Mouse (Mus musculus) frontal cortex, adult 2 months (tissue): ENCODE measurements around the gene Olfr372. TPM values are rescaled to one million over a fixed set of nuclear protein-coding genes. Genes with fewer than 3 reads are reported as not detected.
"Not testable (repeated sequence)": the region's sequence is repeated elsewhere in the genome, so short reads cannot be mapped to it uniquely, and the experiment has no call there.

ENCODE experiments used
- DNase-seq, 2 experiments: peaks; one replicate each; pipeline ENCODE4 v3.0.0; 2022; ENCODE audit warnings: low spot score in 1 of 2; ENCODE audit errors: extremely low spot score in 1 of 2
- polyA plus RNA-seq: library from polyadenylated mRNA; depleted of rRNA; stranded (reverse); fragments of >200 nt; gene quantifications from 2 replicates; pipeline ENCODE4 v1.2.3, GENCODE M21; 2012; rRNA removed

Olfr372 gene
- polyA plus RNA-seq, 1 experiment: not detected

DNA sequence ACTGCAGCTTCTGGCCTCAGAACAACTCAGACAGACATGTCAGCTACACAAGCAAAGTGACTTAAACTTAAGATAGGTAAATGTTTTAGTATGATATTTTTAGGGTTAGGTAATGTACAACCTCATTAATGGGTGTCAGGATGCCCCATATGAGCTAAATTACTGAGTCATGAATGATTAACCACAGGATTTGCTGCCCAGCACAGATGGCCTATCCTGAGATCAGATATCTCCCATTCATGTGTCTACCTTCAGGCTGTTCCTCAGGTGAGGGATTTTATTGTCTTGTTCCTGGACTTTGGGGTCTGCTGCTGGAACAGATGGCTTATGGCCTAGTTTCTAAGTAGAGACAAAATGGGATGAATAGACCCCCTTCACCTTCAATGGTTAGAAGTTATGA, 55.7 kb downstream of the Olfr372 start:
- DNase-seq: not testable (repeated sequence)

DNA sequence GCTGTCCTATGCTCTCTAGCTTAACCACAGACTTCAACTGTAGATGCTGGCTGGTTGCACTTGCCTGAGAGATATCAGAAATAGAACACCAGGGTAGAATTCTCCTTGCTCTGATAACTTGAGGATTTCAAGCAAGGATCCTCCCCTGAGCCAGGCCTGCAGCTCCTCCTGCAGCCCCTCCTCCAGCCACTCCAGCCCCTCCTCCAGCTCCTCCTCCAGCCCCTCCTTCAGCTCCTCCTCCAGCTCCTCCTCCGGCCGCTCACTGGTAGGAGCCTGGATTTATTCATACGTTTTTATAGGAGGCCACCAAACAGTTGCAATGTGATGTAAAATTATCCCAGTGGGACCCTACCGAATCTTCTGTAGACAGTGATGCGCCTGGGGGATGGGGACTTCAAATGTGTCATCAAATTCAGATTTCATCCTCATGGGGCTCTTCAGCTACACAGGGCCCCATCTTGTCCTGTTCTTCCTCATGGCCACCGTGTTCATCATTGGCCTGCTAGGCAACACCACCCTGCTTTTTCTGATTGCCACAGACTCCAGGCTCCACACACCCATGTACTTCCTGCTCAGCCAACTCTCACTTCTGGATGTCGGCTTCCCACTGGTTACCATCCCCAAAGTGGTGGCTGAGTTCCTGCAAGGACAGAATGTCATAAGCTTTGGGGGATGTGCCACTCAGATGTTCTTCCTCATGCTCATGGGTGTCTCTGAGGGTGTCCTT, 58.5 kb downstream of the Olfr372 start:
- peak in 1 of 2 experiments; percentile 9 for DNase-seq

DNA sequence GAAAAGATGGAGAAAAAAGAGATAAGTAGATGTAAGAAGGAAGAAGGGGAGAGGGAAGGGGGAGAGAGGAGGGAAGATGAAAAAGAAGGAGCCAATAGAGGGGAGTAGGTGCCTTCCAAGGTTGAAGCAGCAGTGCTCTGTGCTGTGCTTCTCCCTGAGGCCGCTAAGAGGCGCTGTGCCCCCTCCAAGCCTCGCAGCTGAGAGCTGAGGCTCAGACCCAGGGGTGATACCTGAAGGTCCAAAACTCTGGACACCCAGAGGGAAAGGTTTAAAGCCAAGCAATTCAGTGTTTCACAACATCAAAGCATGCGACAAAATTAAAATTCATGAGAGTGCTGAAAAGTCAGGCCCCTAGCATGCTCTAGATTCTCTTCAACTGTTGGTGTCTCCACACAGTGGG, 64.1 kb downstream of the Olfr372 start:
- DNase-seq: no peak

DNA sequence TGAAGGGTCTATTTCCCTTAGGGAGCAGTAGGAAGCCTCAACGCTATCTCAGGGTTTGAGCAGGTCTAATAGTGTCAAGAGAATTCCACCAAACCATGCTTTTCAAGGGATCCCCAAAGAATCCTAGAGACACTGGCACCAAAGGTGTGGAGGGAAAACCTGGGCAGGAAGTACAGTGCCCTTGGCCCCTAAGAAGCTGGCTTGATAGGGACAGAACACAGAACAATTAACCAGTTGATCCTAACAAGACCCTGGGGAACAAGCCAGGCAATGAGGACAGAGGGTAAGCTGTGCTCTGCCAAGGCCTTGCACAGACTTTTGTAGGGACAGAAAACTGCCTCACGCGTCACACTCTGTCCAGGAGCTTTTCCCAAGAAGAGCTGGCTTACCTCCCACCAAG, 65.7 kb downstream of the Olfr372 start, which contains the start of gene Olfr374:
Olfr374 (plus strand) TSS at position 301 of the 400 bp plus-strand sequence.
- no peak for DNase-seq

Other genes starting within 250 kb of the Olfr372 start
- 2.3 and 3.1 TPM in 2 replicates for gene Zfp709, start 159.2 kb upstream of the Olfr372 start, polyA plus RNA-seq
- 4.7 and 6.1 TPM in 2 replicates for gene Zfp882, start 132.6 kb upstream of the Olfr372 start, polyA plus RNA-seq
- gene Zfp617, start 132.6 kb upstream of the Olfr372 start, polyA plus RNA-seq: 20.7 and 23.1 TPM in 2 replicates
- gene Zfp961, start 90.2 kb upstream of the Olfr372 start, polyA plus RNA-seq: 18.0 and 18.2 TPM in 2 replicates
- 0.12 and 0.25 TPM in 2 replicates for gene Cyp4f18, start 31.6 kb upstream of the Olfr372 start, polyA plus RNA-seq
- gene Olfr373, start 42.0 kb downstream of the Olfr372 start, polyA plus RNA-seq: not detected in 2 replicates
- gene Olfr374, start 65.8 kb downstream of the Olfr372 start, polyA plus RNA-seq: 0.04 and 0.06 TPM in 2 replicates
- 41.6 and 48.7 TPM in 2 replicates for gene Tpm4, start 93.8 kb downstream of the Olfr372 start, polyA plus RNA-seq
- gene Rab8a, start 120.0 kb downstream of the Olfr372 start, polyA plus RNA-seq: 60.6 and 63.4 TPM in 2 replicates
- gene Hsh2d, start 148.4 kb downstream of the Olfr372 start, polyA plus RNA-seq: 0.06 and 0.12 TPM in 2 replicates
- 0.06 and 0.21 TPM in 2 replicates for gene Cib3, start 171.6 kb downstream of the Olfr372 start, polyA plus RNA-seq
- gene Gm11034, start 172.4 kb downstream of the Olfr372 start, polyA plus RNA-seq: not detected in 2 replicates
- gene Fam32a, start 178.5 kb downstream of the Olfr372 start, polyA plus RNA-seq: 77.5 and 79.3 TPM in 2 replicates
- 111 and 115 TPM in 2 replicates for gene Ap1m1, start 198.8 kb downstream of the Olfr372 start, polyA plus RNA-seq